Mouse (Mus musculus) hindbrain, embryonic 15.5 days (tissue): ENCODE results near the gene Sema4a. TPM values are rescaled to one million over a fixed set of nuclear protein-coding genes. Genes with fewer than 3 reads are reported as not detected.
A peak's percentile ranks its signal among the peaks of the same experiment; 100 is the strongest.

ENCODE experiments used
- ATAC-seq: fragments of 200-750 bp; cut with Nextera tagmentation; 2 replicates; pipeline ENCODE4 v1.8.0; 2017; ENCODE audit warnings: low read depth, moderate number of reproducible peaks, moderate TSS enrichment; ENCODE audit not compliant: low FRiP score
- H3K27ac ChIP-seq: fragments of 300-500 bp; sonication (generic); replicated peaks from 2 replicates; pipeline ENCODE4 v1.5.1; 2015; ENCODE audit warnings: mild to moderate bottlenecking, inconsistent platforms
- H3K27me3 ChIP-seq: fragments of 300-500 bp; sonication (generic); 2 replicates; pipeline ENCODE4 v1.6.1; 2015; ENCODE audit warnings: control low read depth, inconsistent platforms
- H3K36me3 ChIP-seq: fragments of 300-500 bp; sonication (generic); 2 replicates; pipeline ENCODE4 v1.6.1; 2015; ENCODE audit warnings: control low read depth, inconsistent platforms
- H3K4me1 ChIP-seq: fragments of 300-500 bp; sonication (generic); replicated peaks from 2 replicates; pipeline ENCODE4 v1.6.1; 2015; ENCODE audit warnings: control low read depth, inconsistent platforms
- H3K4me2 ChIP-seq: fragments of 300-500 bp; sonication (generic); 2 replicates; pipeline ENCODE4 v1.6.1; 2015; ENCODE audit warnings: moderate library complexity, mild to moderate bottlenecking, inconsistent platforms
- H3K4me3 ChIP-seq: fragments of 300-500 bp; sonication (generic); 2 replicates; pipeline ENCODE4 v1.5.1; 2015; ENCODE audit warnings: mild to moderate bottlenecking, inconsistent platforms
- H3K9ac ChIP-seq: fragments of 300-500 bp; sonication (generic); 2 replicates; pipeline ENCODE4 v1.6.1; 2015; ENCODE audit warnings: inconsistent platforms
- H3K9me3 ChIP-seq: fragments of 300-500 bp; sonication (generic); 2 replicates; pipeline ENCODE4 v1.6.1; 2016; ENCODE audit warnings: control low read depth, inconsistent platforms
- WGBS: fragments of 180-500 bp; shearing (Covaris S2); methylation state at CpG from one replicate; pipeline ENCODE4 v1.1.7; 2015; 5-methylcytosine and 5-hydroxymethylcytosine counted together
- polyA plus RNA-seq: library from polyadenylated mRNA; unstranded; fragments of >200 nt; fragmentation: Nextera tagmentation; extraction: Ambion mirVana; gene quantifications from 2 replicates; pipeline ENCODE4 v1.2.1, GENCODE M21; 2015

The Sema4a gene
- 30.4 and 30.5 TPM in 2 replicates for polyA plus RNA-seq

- peak; percentile 28 for ATAC-seq
- Histone ChIP-seq H3K27ac (no peak within 1 kb of the TSS), H3K9me3 (no peaks in the 10 kb centered on the region), H3K4me1 (peaks cover 30% of the 10 kb centered on the region), H3K9ac (no peak within 1 kb of the TSS), H3K36me3 (no peaks in the 10 kb centered on the region), H3K27me3 (no peaks in the 10 kb centered on the region), H3K4me3 (no peak within 1 kb of the TSS), H3K4me2 (no peak within 1 kb of the TSS)
- 35% methylated on average over 12 of the region's 12 CpGs for WGBS
These were observed at the start of gene Sema4a for GRCm38 (mm10) chr3:88460983-88461696. TSS of gene Sema4a (minus strand) at chr3:88461182.

- Histone ChIP-seq H3K4me3 (peak within 1 kb of the TSS; percentile 42), H3K9me3 (no peaks in the 10 kb centered on the region), H3K4me2 (peak within 1 kb of the TSS; percentile 68), H3K36me3 (no peaks in the 10 kb centered on the region), H3K27ac (peak within 1 kb of the TSS; percentile 86), H3K4me1 (peaks cover 27% of the 10 kb centered on the region), H3K27me3 (no peaks in the 10 kb centered on the region), H3K9ac (peak within 1 kb of the TSS; percentile 30)
- under 1% methylated on average over 31 of the region's 31 CpGs for WGBS
- peak; percentile 96 for ATAC-seq
These were observed 48.9 kb upstream of the Sema4a start, which contains the start of gene Lmna for GRCm38 (mm10) chr3:88509692-88510420. TSS of gene Lmna (minus strand) at chr3:88509956.

- H3K4me3 ChIP-seq: peak overlapping the region; percentile 42
- WGBS: 67% methylated on average over 3 of the region's 3 CpGs
- H3K9ac ChIP-seq: peak overlapping the region; percentile 30
- peak overlapping the region; percentile 68 for H3K4me2 ChIP-seq
- H3K36me3 ChIP-seq: no peaks in the 10 kb centered on the region
- H3K9me3 ChIP-seq: no peaks in the 10 kb centered on the region
- H3K27me3 ChIP-seq: no peaks in the 10 kb centered on the region
- peaks cover 27% of the 10 kb centered on the region for H3K4me1 ChIP-seq
- ATAC-seq: no peak
- peak overlapping the region; percentile 86 for H3K27ac ChIP-seq
These were observed 48.3 kb upstream of the Sema4a start for GRCm38 (mm10) chr3:88509250-88509649.

DNA sequence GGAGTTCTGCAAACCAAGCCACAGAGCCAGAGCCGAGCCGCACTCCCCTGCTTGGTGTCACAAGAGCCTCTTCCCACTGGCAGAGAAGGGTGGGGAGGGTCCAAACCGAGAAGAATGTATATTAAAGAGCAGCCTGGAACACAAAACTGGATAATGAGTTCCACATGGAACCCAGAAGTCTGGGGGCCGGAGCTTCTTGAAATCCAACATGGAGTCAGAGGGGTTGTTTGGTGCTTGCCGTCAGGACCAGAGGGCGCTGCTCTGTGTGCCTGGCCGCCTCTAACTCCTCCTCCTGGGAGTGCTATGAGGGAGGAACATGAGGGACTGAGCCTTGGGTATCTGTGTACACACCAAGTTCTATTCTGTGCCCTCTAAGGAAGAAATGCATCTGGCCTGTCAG lies 44.8 kb upstream of the Sema4a start:
- Histone ChIP-seq H3K4me2 (no peak overlapping the region), H3K27ac (no peak overlapping the region), H3K9ac (no peak overlapping the region), H3K4me3 (no peak overlapping the region), H3K4me1 (peaks cover 46% of the 10 kb centered on the region), H3K27me3 (no peaks in the 10 kb centered on the region), H3K36me3 (no peaks in the 10 kb centered on the region), H3K9me3 (no peaks in the 10 kb centered on the region)
- 45% methylated on average over 7 of the region's 7 CpGs for WGBS
- ATAC-seq: no peak

DNA sequence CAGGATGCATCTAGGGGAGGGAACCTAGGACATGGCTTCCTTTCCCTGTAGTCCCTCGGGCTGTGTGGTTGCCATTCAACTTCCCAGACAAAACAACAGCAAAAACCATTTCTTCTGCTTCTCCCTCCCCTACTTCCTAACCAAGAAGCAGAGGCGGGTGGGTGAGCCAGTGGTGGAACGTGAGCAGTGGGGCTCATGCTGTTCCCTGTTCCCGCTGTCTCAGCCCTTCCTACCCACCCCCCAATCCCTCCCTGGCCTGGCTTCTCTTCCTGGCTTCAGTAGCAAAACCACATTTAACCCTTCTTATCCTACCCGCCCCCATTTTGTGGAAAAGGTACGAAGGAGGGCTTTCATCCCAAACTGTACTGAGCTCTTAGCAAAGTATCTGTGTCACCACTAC lies 44.1 kb upstream of the Sema4a start:
- no peak for ATAC-seq
- H3K27ac ChIP-seq: no peak overlapping the region
- peaks cover 41% of the 10 kb centered on the region for H3K4me1 ChIP-seq
- H3K4me3 ChIP-seq: no peak overlapping the region
- 69% methylated on average over 6 of the region's 6 CpGs for WGBS
- no peaks in the 10 kb centered on the region for H3K9me3 ChIP-seq
- no peaks in the 10 kb centered on the region for H3K36me3 ChIP-seq
- no peak overlapping the region for H3K4me2 ChIP-seq
- H3K27me3 ChIP-seq: no peaks in the 10 kb centered on the region
- H3K9ac ChIP-seq: no peak overlapping the region

DNA sequence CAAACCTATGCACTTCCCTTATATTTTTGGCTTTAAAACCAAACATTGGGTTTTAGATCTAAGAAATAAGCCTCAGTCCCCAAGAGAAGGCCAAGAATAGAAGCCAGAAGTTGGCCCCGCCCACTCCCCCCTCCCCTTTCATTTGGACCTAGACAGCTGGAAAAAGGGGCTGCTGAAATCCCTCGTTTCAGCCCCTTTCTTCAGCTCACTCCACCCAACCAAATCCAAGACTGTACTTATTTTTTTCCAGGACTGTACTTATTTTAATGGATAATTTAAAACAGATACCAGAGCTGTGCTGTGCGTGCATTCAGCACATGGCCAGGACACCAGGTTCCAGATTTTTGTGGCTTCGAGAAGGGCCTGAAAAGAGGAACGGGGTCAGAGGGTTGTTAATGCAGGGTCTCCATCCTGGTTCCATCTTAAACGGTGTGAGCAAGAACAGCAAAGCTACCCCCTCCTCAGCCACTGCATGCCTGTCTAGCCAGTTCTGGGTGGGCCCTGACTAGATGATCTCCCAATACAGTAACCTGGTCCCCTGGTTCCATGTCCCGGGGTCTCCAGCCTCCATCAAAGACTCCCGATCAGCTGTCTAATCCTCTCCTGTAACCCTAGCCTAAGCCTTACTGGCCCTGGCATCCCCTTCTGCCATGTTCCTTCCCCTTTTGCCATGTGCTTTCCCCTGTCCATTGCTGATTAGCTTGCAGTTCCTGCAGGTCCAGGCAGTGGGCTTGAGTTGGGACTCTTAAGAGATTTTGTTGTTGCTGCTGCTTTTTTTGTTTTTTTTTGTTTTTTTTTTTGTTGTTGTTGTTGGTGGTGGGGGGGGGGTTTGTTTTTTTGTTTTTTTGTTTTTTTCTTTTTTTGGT lies 43.1 kb upstream of the Sema4a start:
- no peak overlapping the region for H3K4me3 ChIP-seq
- no peak overlapping the region for H3K9ac ChIP-seq
- no peak for ATAC-seq
- H3K27ac ChIP-seq: peak overlapping the region; percentile 85; the same call in 1 of the 2 replicates
- peaks cover 31% of the 10 kb centered on the region for H3K4me1 ChIP-seq
- WGBS: 49% methylated on average over 8 of the region's 8 CpGs
- peak overlapping the region; percentile 98; the same call in 1 of the 2 replicates for H3K4me2 ChIP-seq
- H3K27me3 ChIP-seq: no peaks in the 10 kb centered on the region
- H3K9me3 ChIP-seq: no peaks in the 10 kb centered on the region
- no peaks in the 10 kb centered on the region for H3K36me3 ChIP-seq

DNA sequence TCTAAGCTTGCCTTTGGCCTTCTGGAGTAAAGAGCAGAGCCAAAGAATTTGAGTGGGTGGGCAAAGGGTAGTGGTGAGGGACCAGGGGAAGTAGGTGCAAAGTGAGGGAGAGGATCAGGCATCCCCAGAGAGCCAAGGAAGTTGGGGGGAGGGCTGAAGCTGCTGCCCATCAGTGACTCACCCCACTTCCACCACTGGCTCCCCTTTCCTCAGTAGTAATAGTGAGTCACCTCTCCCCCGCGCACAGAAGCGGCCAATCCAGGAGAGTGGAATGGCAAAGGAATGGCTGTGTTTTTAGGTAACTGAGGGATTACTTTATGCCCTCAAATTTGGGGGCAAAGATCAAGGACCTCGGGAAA lies 42.5 kb upstream of the Sema4a start:
- no peaks in the 10 kb centered on the region for H3K36me3 ChIP-seq
- H3K4me3 ChIP-seq: peak overlapping the region; percentile 95
- H3K27ac ChIP-seq: peak overlapping the region; percentile 85
- no peaks in the 10 kb centered on the region for H3K9me3 ChIP-seq
- peak overlapping the region; percentile 95 for H3K9ac ChIP-seq
- peak overlapping the region; percentile 98 for H3K4me2 ChIP-seq
- peak; percentile 32; the same call in 1 of the 2 replicates for ATAC-seq
- 32% methylated on average over 4 of the region's 4 CpGs for WGBS
- H3K4me1 ChIP-seq: peaks cover 31% of the 10 kb centered on the region
- H3K27me3 ChIP-seq: no peaks in the 10 kb centered on the region

DNA sequence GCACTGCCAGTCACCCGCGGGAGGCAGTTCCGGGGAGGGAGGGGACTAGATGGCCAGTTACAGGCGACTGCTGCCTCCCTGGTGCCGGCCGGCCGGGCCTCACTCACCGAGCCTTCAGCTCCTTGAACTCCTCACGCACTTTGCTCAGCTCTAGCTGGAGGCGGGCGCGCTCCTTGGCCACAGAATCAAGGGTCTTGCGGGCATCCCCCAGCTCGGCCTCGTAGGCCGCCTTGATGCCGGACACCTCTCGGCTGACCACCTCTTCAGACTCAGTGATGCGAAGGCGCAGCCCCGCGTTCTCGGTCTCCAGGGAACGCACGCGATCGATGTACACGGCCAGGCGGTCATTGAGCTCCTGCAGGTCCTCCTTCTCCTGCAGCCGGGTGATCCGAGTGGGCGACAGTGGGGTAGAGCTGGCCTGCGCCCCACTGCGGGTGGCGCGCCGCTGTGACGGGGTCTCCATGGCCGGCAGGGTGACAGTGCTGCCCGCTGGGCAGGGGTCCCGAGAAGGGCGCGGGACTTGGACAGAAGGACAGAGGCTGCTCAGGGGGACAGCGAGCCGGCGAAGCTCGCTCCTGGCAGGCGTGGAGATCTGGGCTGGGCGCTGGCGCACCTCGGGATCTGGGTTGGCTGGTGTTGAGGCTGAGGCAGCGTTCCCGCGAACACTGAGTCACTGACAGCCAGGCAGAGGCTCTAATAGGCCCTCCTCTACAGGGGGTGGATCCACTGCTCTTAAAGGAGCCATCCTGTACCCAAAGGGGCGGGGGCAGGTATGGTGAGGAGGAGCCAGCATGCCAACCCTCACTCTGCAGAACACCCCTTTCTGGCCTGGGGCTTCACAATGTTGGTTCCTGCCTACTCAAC lies 41.9 kb upstream of the Sema4a start:
- WGBS: 2% methylated on average over 55 of the region's 55 CpGs
- no peaks in the 10 kb centered on the region for H3K27me3 ChIP-seq

DNA sequence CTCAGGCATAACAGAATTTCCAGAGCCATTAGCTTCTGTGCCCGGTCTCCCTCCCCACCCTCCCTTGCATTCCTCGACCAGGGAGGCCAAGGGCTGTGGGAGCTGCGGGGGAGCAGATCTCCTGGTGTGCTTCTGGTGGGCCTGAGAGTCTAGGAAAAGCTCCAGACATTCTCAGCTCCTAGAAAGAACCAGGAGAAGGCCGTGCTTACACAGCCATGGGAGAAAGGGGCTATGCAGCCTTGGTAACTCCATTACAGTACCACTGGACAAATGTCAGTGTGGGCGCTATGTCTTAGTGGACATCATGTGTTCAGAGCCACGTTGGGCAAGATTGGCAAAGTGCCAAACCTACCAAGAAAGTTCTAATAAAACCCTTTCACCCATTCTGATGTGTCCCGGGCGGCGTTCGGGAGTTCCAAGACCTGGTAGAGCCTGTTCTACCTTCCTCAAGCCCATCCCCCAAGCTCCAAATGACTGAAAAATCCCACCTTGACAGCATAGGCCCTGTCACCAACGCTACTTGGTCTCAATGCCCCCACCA lies 41.1 kb upstream of the Sema4a start:
- no peaks in the 10 kb centered on the region for H3K36me3 ChIP-seq
- H3K27ac ChIP-seq: no peak overlapping the region
- no peaks in the 10 kb centered on the region for H3K9me3 ChIP-seq
- H3K4me2 ChIP-seq: peak overlapping the region; percentile 98
- peaks cover 31% of the 10 kb centered on the region for H3K4me1 ChIP-seq
- peak overlapping the region; percentile 95 for H3K9ac ChIP-seq
- H3K4me3 ChIP-seq: peak overlapping the region; percentile 95
- ATAC-seq: peak; percentile 10; the same call in 1 of the 2 replicates
- WGBS: 14% methylated on average over 11 of the region's 11 CpGs
- H3K27me3 ChIP-seq: no peaks in the 10 kb centered on the region

More for the DNA sequence above, 41.9 kb upstream of the Sema4a start:
- H3K4me1 ChIP-seq: peaks cover 31% of the 10 kb centered on the region
- H3K36me3 ChIP-seq: no peaks in the 10 kb centered on the region
- H3K4me3 ChIP-seq: peak overlapping the region; percentile 95
- peak overlapping the region; percentile 95 for H3K9ac ChIP-seq
- H3K27ac ChIP-seq: peak overlapping the region; percentile 85
- H3K4me2 ChIP-seq: peak overlapping the region; percentile 98
- peak; percentile 92 for ATAC-seq
- no peaks in the 10 kb centered on the region for H3K9me3 ChIP-seq

- Histone ChIP-seq H3K9me3 (no peaks in the 10 kb centered on the region), H3K36me3 (no peaks in the 10 kb centered on the region), H3K4me2 (peak overlapping the region; percentile 98), H3K27me3 (no peaks in the 10 kb centered on the region), H3K9ac (0 out of 2 replicates have a peak overlapping the region, but pooled peaks have one; percentile 95), H3K27ac (no peak overlapping the region), H3K4me3 (peak overlapping the region; percentile 95), H3K4me1 (peaks cover 31% of the 10 kb centered on the region)
- no peak for ATAC-seq
- 56% methylated on average over 6 of the region's 6 CpGs for WGBS
These were observed 40.5 kb upstream of the Sema4a start for GRCm38 (mm10) chr3:88501366-88502030.
